Mouse (Mus musculus) cortical plate, adult 2 months (tissue): ENCODE measurements around the gene Adamts14.

Experiments used
- CTCF ChIP-seq: fragments of 200-500 bp; IDR thresholded peaks from 2 replicates; pipeline ENCODE4 v1.5.1; 2011; ENCODE audit warnings: mild to moderate bottlenecking, control low read depth, low read length; ENCODE audit not compliant: insufficient read depth; ENCODE audit errors: extremely low read depth
- POLR2A ChIP-seq: fragments of 200-500 bp; IDR thresholded peaks from 2 replicates; pipeline ENCODE4 v1.6.1; 2011; ENCODE audit warnings: mild to moderate bottlenecking, low read length, control low read depth; ENCODE audit not compliant: insufficient read depth; ENCODE audit errors: extremely low read depth

- TF ChIP-seq POLR2A (no peak), CTCF (no peak)
Observed at GRCm38 (mm10) chr10:61211105-61211504, 62.1 kb downstream of the Adamts14 start.
